In the genomic region with DNA sequence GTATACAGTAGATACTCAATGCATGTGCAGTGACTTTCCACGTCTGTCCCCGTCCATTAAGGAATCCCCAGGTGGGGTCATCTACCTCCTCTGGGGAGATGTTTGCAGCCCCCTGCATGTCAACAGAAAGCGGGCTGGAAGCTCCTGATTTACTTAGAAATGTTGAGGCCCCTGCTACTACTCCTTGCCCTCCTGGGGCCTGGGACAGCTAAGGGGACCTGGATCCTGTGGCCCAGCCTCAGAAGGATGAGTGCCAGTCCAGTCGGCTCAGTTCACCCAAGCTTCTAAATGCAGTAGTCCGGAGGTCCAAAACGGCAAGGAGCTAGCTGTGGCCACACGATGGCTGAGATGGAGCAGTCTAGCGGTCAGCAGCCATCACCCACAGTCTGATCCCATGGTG, we compare ENCODE assay signal across 13 mouse cellular contexts. TPM values are rescaled to one million over a fixed set of nuclear protein-coding genes. Genes with fewer than 3 reads are reported as not detected.
DNase-seq lines count a peak whose midpoint lies in the region; ATAC-seq and TF ChIP-seq lines count a peak whose summit lies in the region.
"Had no signal": no experiment of that assay in that cellular context is flagged by ENCODE, and none has a peak within 500 bp of the region (broad histone marks: within the 10 kb centered on the region; RNA-seq: fewer than 3 reads in every experiment).

No protein-coding gene starts in this region.

- DNase-seq in forebrain, embryonic 11.5 days (ENCODE audit: low spot score) = peak; percentile 46
- DNase-seq in forebrain, embryonic 14.5 days (ENCODE audit: low spot score) = no peak
- DNase-seq in midbrain, embryonic 10.5 days (ENCODE audit: low spot score) = no peak
- DNase-seq in liver, embryonic 13.5 days = no peak
- DNase-seq in left cerebral cortex, postnatal 4 days = no peak

- no peak for TF ChIP-seq CTCF in bone marrow, adult 2 months (IDR thresholded peaks at IDR 0.05; ENCODE audit: control insufficient read depth, insufficient read depth, low read length)

- ATAC-seq in forebrain, embryonic 11.5 days (replicated peaks; ENCODE audit: low FRiP score) = no peak
- ATAC-seq in forebrain, embryonic 14.5 days = no peak
- no peak for ATAC-seq in midbrain, embryonic 15.5 days (replicated peaks)
- no peak for ATAC-seq in liver, embryonic 13.5 days (ENCODE audit: low read depth)
- ATAC-seq in activated CD4-positive, CD25-positive, alpha-beta regulatory T cell, adult 4 months = no peak

- H3K27me3 ChIP-seq in forebrain, embryonic 11.5 days (ENCODE audit: control insufficient read depth, insufficient read depth, low read length) = no peaks in the 10 kb centered on the region
- no peaks in the 10 kb centered on the region for H3K27me3 ChIP-seq in forebrain, embryonic 14.5 days (replicated peaks; ENCODE audit: control insufficient read depth, insufficient read depth, low read length)
- H3K27me3 ChIP-seq in midbrain, embryonic 10.5 days (ENCODE audit: low read depth, poor library complexity, severe bottlenecking) = peaks cover 30% of the 10 kb centered on the region
- no peaks in the 10 kb centered on the region for H3K27me3 ChIP-seq in midbrain, embryonic 15.5 days (replicated peaks)
- H3K27me3 ChIP-seq in liver, embryonic 13.5 days = peaks cover 23% of the 10 kb centered on the region
- H3K27me3 ChIP-seq: forebrain, embryonic 12.5 days; hindbrain, embryonic 15.5 days had no signal

- no peak overlapping the region for H3K4me2 ChIP-seq in forebrain, embryonic 11.5 days (ENCODE audit: low read depth, low read length, severe bottlenecking)
- H3K4me2 ChIP-seq in forebrain, embryonic 14.5 days (ENCODE audit: low read length) = no peak overlapping the region
- no peak overlapping the region for H3K4me2 ChIP-seq in midbrain, embryonic 15.5 days
- peak overlapping the region; percentile 85 for H3K4me2 ChIP-seq in liver, embryonic 13.5 days
- H3K4me2 ChIP-seq: forebrain, embryonic 12.5 days; heart, embryonic 15.5 days; hindbrain, embryonic 15.5 days; limb, embryonic 12.5 days had no signal

- intact Hi-C loops in left cerebral cortex, postnatal 4 days (cut with DNase I) = loop anchor here (5.0 kb wide), 1 partner anchor 122 kb away; the partner anchor contains the start of gene Pde4c

- H3K36me3 ChIP-seq in forebrain, embryonic 11.5 days (ENCODE audit: control insufficient read depth, insufficient read depth, low read length) = no peaks in the 10 kb centered on the region
- no peaks in the 10 kb centered on the region for H3K36me3 ChIP-seq in forebrain, embryonic 14.5 days (ENCODE audit: control insufficient read depth, insufficient read depth, low read length)
- H3K36me3 ChIP-seq in midbrain, embryonic 10.5 days = peaks cover 4% of the 10 kb centered on the region
- no peaks in the 10 kb centered on the region for H3K36me3 ChIP-seq in midbrain, embryonic 15.5 days (replicated peaks)
- H3K36me3 ChIP-seq in liver, embryonic 13.5 days = no peaks in the 10 kb centered on the region
- H3K36me3 ChIP-seq: forebrain, embryonic 12.5 days; heart, embryonic 15.5 days; hindbrain, embryonic 15.5 days; limb, embryonic 12.5 days had no signal

- TF ChIP-seq POLR2A in bone marrow, adult 2 months (IDR thresholded peaks at IDR 0.05; ENCODE audit: borderline replicate concordance, control insufficient read depth, low read depth, low read length) = no peak

- WGBS in forebrain, embryonic 11.5 days = 90% methylated on average over 8 of the region's 8 CpGs
- 91% methylated on average over 8 of the region's 8 CpGs for WGBS in forebrain, embryonic 14.5 days
- WGBS in midbrain, embryonic 10.5 days = 86% methylated on average over 8 of the region's 8 CpGs
- 83% methylated on average over 8 of the region's 8 CpGs for WGBS in midbrain, embryonic 15.5 days
- WGBS in bone marrow, adult 2 months = 74% methylated on average over 8 of the region's 8 CpGs
- WGBS in liver, embryonic 13.5 days (ENCODE audit: insufficient replicate concordance) = 63% methylated on average over 8 of the region's 8 CpGs

- H3K4me1 ChIP-seq in forebrain, embryonic 11.5 days (replicated peaks; ENCODE audit: control insufficient read depth, insufficient read depth, low read length) = 0 out of 2 replicates have a peak, but pooled peaks cover 2% of the 10 kb centered on the region
- H3K4me1 ChIP-seq in forebrain, embryonic 14.5 days (ENCODE audit: control insufficient read depth, insufficient read depth, low read length) = 0 out of 2 replicates have a peak, but pooled peaks cover under 1% of the 10 kb centered on the region
- peaks cover 35% of the 10 kb centered on the region for H3K4me1 ChIP-seq in midbrain, embryonic 10.5 days
- H3K4me1 ChIP-seq in midbrain, embryonic 15.5 days = peaks cover 13% of the 10 kb centered on the region
- peaks cover 3% of the 10 kb centered on the region for H3K4me1 ChIP-seq in bone marrow, adult 2 months (ENCODE audit: control insufficient read depth, insufficient read depth, low read length)
- H3K4me1 ChIP-seq in liver, embryonic 13.5 days (replicated peaks) = peaks cover 65% of the 10 kb centered on the region

- H3K9ac ChIP-seq in forebrain, embryonic 11.5 days (ENCODE audit: low read length) = no peak overlapping the region
- no peak overlapping the region for H3K9ac ChIP-seq in forebrain, embryonic 14.5 days (ENCODE audit: low read length)
- no peak overlapping the region for H3K9ac ChIP-seq in midbrain, embryonic 15.5 days
- H3K9ac ChIP-seq in liver, embryonic 13.5 days = peak overlapping the region; percentile 89
- H3K9ac ChIP-seq: forebrain, embryonic 12.5 days; heart, embryonic 15.5 days; hindbrain, embryonic 15.5 days; limb, embryonic 12.5 days had no signal

- no peaks in the 10 kb centered on the region for H3K9me3 ChIP-seq in forebrain, embryonic 11.5 days (ENCODE audit: control insufficient read depth, low read length)
- H3K9me3 ChIP-seq in forebrain, embryonic 14.5 days (replicated peaks; ENCODE audit: control insufficient read depth, low read length) = no peaks in the 10 kb centered on the region
- H3K9me3 ChIP-seq in midbrain, embryonic 10.5 days (replicated peaks) = no peaks in the 10 kb centered on the region
- no peaks in the 10 kb centered on the region for H3K9me3 ChIP-seq in midbrain, embryonic 15.5 days
- no peaks in the 10 kb centered on the region for H3K9me3 ChIP-seq in liver, embryonic 13.5 days (replicated peaks)
- H3K9me3 ChIP-seq: forebrain, embryonic 12.5 days; heart, embryonic 15.5 days; hindbrain, embryonic 15.5 days; limb, embryonic 12.5 days had no signal

- no peak overlapping the region for H3K4me3 ChIP-seq in forebrain, embryonic 11.5 days (ENCODE audit: low read depth, low read length)
- no peak overlapping the region for H3K4me3 ChIP-seq in forebrain, embryonic 14.5 days (ENCODE audit: low read depth, low read length)
- no peak overlapping the region for H3K4me3 ChIP-seq in midbrain, embryonic 10.5 days
- H3K4me3 ChIP-seq in midbrain, embryonic 15.5 days = no peak overlapping the region
- no peak overlapping the region for H3K4me3 ChIP-seq in bone marrow, adult 2 months (replicated peaks; ENCODE audit: control insufficient read depth, low read depth, low read length)
- H3K4me3 ChIP-seq in liver, embryonic 13.5 days (replicated peaks) = peak overlapping the region; percentile 66
- H3K4me3 ChIP-seq: forebrain, embryonic 12.5 days; heart, embryonic 15.5 days; hindbrain, embryonic 15.5 days; left cerebral cortex, adult 2 months; limb, embryonic 12.5 days had no signal

- H3K27ac ChIP-seq in forebrain, embryonic 11.5 days (ENCODE audit: low read depth, low read length) = peak overlapping the region; percentile 18; the same call in 1 of the 2 replicates
- no peak overlapping the region for H3K27ac ChIP-seq in forebrain, embryonic 14.5 days (ENCODE audit: low read depth, low read length)
- peak overlapping the region; percentile 3 for H3K27ac ChIP-seq in midbrain, embryonic 10.5 days (replicated peaks)
- no peak overlapping the region for H3K27ac ChIP-seq in midbrain, embryonic 15.5 days
- peak overlapping the region; percentile 73 for H3K27ac ChIP-seq in bone marrow, adult 2 months (ENCODE audit: control insufficient read depth, insufficient read depth, low read depth, low read length, poor library complexity)
- H3K27ac ChIP-seq in liver, embryonic 13.5 days = peak overlapping the region; percentile 99
- H3K27ac ChIP-seq: forebrain, embryonic 12.5 days; heart, embryonic 15.5 days; hindbrain, embryonic 15.5 days; left cerebral cortex, adult 2 months; limb, embryonic 12.5 days had no signal

RNA-seq across cellular contexts. Expression of gene Arrdc2, which starts 4.4 kb away (rescaled TPM):
- 6.3 and 7.2 TPM in 2 replicates for polyA plus RNA-seq in forebrain, embryonic 11.5 days (2014; fragmentation: Nextera tagmentation; extraction: Ambion mirVana)
- 6.8 and 7.4 TPM in 2 replicates for polyA plus RNA-seq in forebrain, embryonic 14.5 days (2014; fragmentation: Nextera tagmentation; extraction: Ambion mirVana)
- 5.2 and 7.3 TPM in 2 replicates for polyA plus RNA-seq in midbrain, embryonic 10.5 days (2016; fragmentation: Nextera tagmentation; extraction: Ambion mirVana)
- 8.1 and 8.6 TPM in 2 replicates for polyA plus RNA-seq in midbrain, embryonic 15.5 days (2015; fragmentation: Nextera tagmentation; extraction: Ambion mirVana)
- 19.1 and 44.8 TPM in 2 replicates for polyA plus RNA-seq in bone marrow, adult 2 months (2011; ENCODE audit: insufficient read depth, insufficient read length, low replicate concordance, missing spikeins)
- 11.7 and 12.6 TPM in 2 replicates for polyA plus RNA-seq in liver, embryonic 13.5 days (2015; fragmentation: Nextera tagmentation; extraction: Ambion mirVana)
- 1 to 10 TPM; 3.0 to 6.7 TPM for polyA plus RNA-seq in activated CD4-positive, CD25-positive, alpha-beta regulatory T cell, adult 4 months (2017; shearing (Covaris generic))
- total RNA-seq in left cerebral cortex, postnatal 4 days (2021) = 10 to 100 TPM; 13.0 to 14.9 TPM

RNA-seq across cellular contexts. Expression of gene Kcnn1, which starts 19.1 kb away (rescaled TPM):
- 9.0 and 13.4 TPM in 2 replicates for polyA plus RNA-seq in forebrain, embryonic 11.5 days (2014; fragmentation: Nextera tagmentation; extraction: Ambion mirVana)
- 7.3 and 11.3 TPM in 2 replicates for polyA plus RNA-seq in forebrain, embryonic 14.5 days (2014; fragmentation: Nextera tagmentation; extraction: Ambion mirVana)
- polyA plus RNA-seq in midbrain, embryonic 10.5 days (2016; fragmentation: Nextera tagmentation; extraction: Ambion mirVana) = 9.1 and 13.4 TPM in 2 replicates
- 19.0 and 20.6 TPM in 2 replicates for polyA plus RNA-seq in midbrain, embryonic 15.5 days (2015; fragmentation: Nextera tagmentation; extraction: Ambion mirVana)
- polyA plus RNA-seq in bone marrow, adult 2 months (2011; ENCODE audit: insufficient read depth, insufficient read length, low replicate concordance, missing spikeins) = not detected in 2 replicates
- polyA plus RNA-seq in liver, embryonic 13.5 days (2015; fragmentation: Nextera tagmentation; extraction: Ambion mirVana) = 0.29 and 0.44 TPM in 2 replicates
- polyA plus RNA-seq in activated CD4-positive, CD25-positive, alpha-beta regulatory T cell, adult 4 months (2017; shearing (Covaris generic)) = not detected
- total RNA-seq in left cerebral cortex, postnatal 4 days (2021) = 10 to 100 TPM; 29.6 to 48.2 TPM

RNA-seq across cellular contexts. Expression of gene Ccdc124, which starts 29.8 kb away (rescaled TPM):
- polyA plus RNA-seq in forebrain, embryonic 11.5 days (2014; fragmentation: Nextera tagmentation; extraction: Ambion mirVana) = 165 and 176 TPM in 2 replicates
- 177 and 182 TPM in 2 replicates for polyA plus RNA-seq in forebrain, embryonic 14.5 days (2014; fragmentation: Nextera tagmentation; extraction: Ambion mirVana)
- 180 and 183 TPM in 2 replicates for polyA plus RNA-seq in midbrain, embryonic 10.5 days (2016; fragmentation: Nextera tagmentation; extraction: Ambion mirVana)
- 173 and 180 TPM in 2 replicates for polyA plus RNA-seq in midbrain, embryonic 15.5 days (2015; fragmentation: Nextera tagmentation; extraction: Ambion mirVana)
- polyA plus RNA-seq in bone marrow, adult 2 months (2011; ENCODE audit: insufficient read depth, insufficient read length, low replicate concordance, missing spikeins) = 27.6 and 41.7 TPM in 2 replicates
- polyA plus RNA-seq in liver, embryonic 13.5 days (2015; fragmentation: Nextera tagmentation; extraction: Ambion mirVana) = 70.9 and 76.5 TPM in 2 replicates
- polyA plus RNA-seq in activated CD4-positive, CD25-positive, alpha-beta regulatory T cell, adult 4 months (2017; shearing (Covaris generic)) = 100 to 1,000 TPM in 1 of 2 experiments, 10 to 100 TPM in 1; 75.7 to 106 TPM
- total RNA-seq in left cerebral cortex, postnatal 4 days (2021) = 10 to 100 TPM; 86.2 to 89.3 TPM

RNA-seq across cellular contexts. Expression of gene Il12rb1, which starts 35.7 kb away (rescaled TPM):
- not detected in 2 replicates for polyA plus RNA-seq in forebrain, embryonic 11.5 days (2014; fragmentation: Nextera tagmentation; extraction: Ambion mirVana)
- polyA plus RNA-seq in forebrain, embryonic 14.5 days (2014; fragmentation: Nextera tagmentation; extraction: Ambion mirVana) = 0.22 TPM in 1 of 2 replicates, not detected in the other
- 0.05 and 0.11 TPM in 2 replicates for polyA plus RNA-seq in midbrain, embryonic 10.5 days (2016; fragmentation: Nextera tagmentation; extraction: Ambion mirVana)
- polyA plus RNA-seq in midbrain, embryonic 15.5 days (2015; fragmentation: Nextera tagmentation; extraction: Ambion mirVana) = 0.10 and 0.36 TPM in 2 replicates
- polyA plus RNA-seq in bone marrow, adult 2 months (2011; ENCODE audit: insufficient read depth, insufficient read length, low replicate concordance, missing spikeins) = 0.36 and 1.9 TPM in 2 replicates
- polyA plus RNA-seq in liver, embryonic 13.5 days (2015; fragmentation: Nextera tagmentation; extraction: Ambion mirVana) = 0.20 and 0.21 TPM in 2 replicates
- polyA plus RNA-seq in activated CD4-positive, CD25-positive, alpha-beta regulatory T cell, adult 4 months (2017; shearing (Covaris generic)) = 10 to 100 TPM; 16.5 to 29.5 TPM
- under 1 TPM; 0.20 to 0.22 TPM for total RNA-seq in left cerebral cortex, postnatal 4 days (2021)
- polyA plus RNA-seq: forebrain, embryonic 12.5 days; hindbrain, embryonic 15.5 days; limb, embryonic 12.5 days had no signal

RNA-seq across cellular contexts. Expression of gene Mast3, which starts 39.1 kb away (rescaled TPM):
- polyA plus RNA-seq in forebrain, embryonic 11.5 days (2014; fragmentation: Nextera tagmentation; extraction: Ambion mirVana) = 15.9 and 17.4 TPM in 2 replicates
- 15.5 and 18.6 TPM in 2 replicates for polyA plus RNA-seq in forebrain, embryonic 14.5 days (2014; fragmentation: Nextera tagmentation; extraction: Ambion mirVana)
- polyA plus RNA-seq in midbrain, embryonic 10.5 days (2016; fragmentation: Nextera tagmentation; extraction: Ambion mirVana) = 9.8 and 12.1 TPM in 2 replicates
- polyA plus RNA-seq in midbrain, embryonic 15.5 days (2015; fragmentation: Nextera tagmentation; extraction: Ambion mirVana) = 26.4 and 26.9 TPM in 2 replicates
- 20.5 and 70.7 TPM in 2 replicates for polyA plus RNA-seq in bone marrow, adult 2 months (2011; ENCODE audit: insufficient read depth, insufficient read length, low replicate concordance, missing spikeins)
- polyA plus RNA-seq in liver, embryonic 13.5 days (2015; fragmentation: Nextera tagmentation; extraction: Ambion mirVana) = 4.9 and 6.2 TPM in 2 replicates
- 10 to 100 TPM; 19.0 to 19.4 TPM for polyA plus RNA-seq in activated CD4-positive, CD25-positive, alpha-beta regulatory T cell, adult 4 months (2017; shearing (Covaris generic))
- 10 to 100 TPM; 78.2 to 86.3 TPM for total RNA-seq in left cerebral cortex, postnatal 4 days (2021)

Comparison
In these comparisons a context has a peak if more than half of its experiments do, and no peak if none do; other contexts are left out.
1. H3K27ac ChIP-seq: peak in forebrain, embryonic 11.5 days (single experiment), midbrain, embryonic 10.5 days (single experiment), bone marrow, adult 2 months (single experiment) and liver, embryonic 13.5 days (single experiment); none in forebrain, embryonic 14.5 days (single experiment) and midbrain, embryonic 15.5 days (single experiment).